Mouse (Mus musculus) forebrain, embryonic 16.5 days (tissue): Measurements from ENCODE around the gene Tbc1d9b. TPM values are rescaled to one million over a fixed set of nuclear protein-coding genes. Genes with fewer than 3 reads are reported as not detected.

Experiments used
- ATAC-seq: fragments of 200-750 bp; cut with Nextera tagmentation; 2 replicates; pipeline ENCODE4 v1.8.0; 2017; ENCODE audit warnings: mild to moderate bottlenecking, moderate library complexity
- H3K27ac ChIP-seq: fragments of 300-500 bp; sonication (generic); 2 replicates; pipeline ENCODE4 v1.5.1; 2014; ENCODE audit warnings: low read length, control low read depth
- H3K27me3 ChIP-seq: fragments of 300-500 bp; sonication (generic); replicated peaks from 2 replicates; pipeline ENCODE4 v1.6.1; 2014; ENCODE audit warnings: low read length; ENCODE audit not compliant: control insufficient read depth, insufficient read depth
- H3K36me3 ChIP-seq: fragments of 300-500 bp; sonication (generic); 2 replicates; pipeline ENCODE4 v1.6.1; 2014; ENCODE audit not compliant: control insufficient read depth, insufficient read depth
- H3K4me1 ChIP-seq: fragments of 300-500 bp; sonication (generic); replicated peaks from 2 replicates; pipeline ENCODE4 v1.6.1; 2014; ENCODE audit warnings: low read length; ENCODE audit not compliant: control insufficient read depth, insufficient read depth
- H3K4me2 ChIP-seq: fragments of 300-500 bp; sonication (generic); 2 replicates; pipeline ENCODE4 v1.6.1; 2014; ENCODE audit warnings: mild to moderate bottlenecking, low read length, control low read depth
- H3K4me3 ChIP-seq: fragments of 300-500 bp; sonication (generic); replicated peaks from 2 replicates; pipeline ENCODE4 v1.5.1; 2014; ENCODE audit warnings: mild to moderate bottlenecking, low read length, control low read depth
- H3K9ac ChIP-seq: fragments of 300-500 bp; sonication (generic); replicated peaks from 2 replicates; pipeline ENCODE4 v1.6.1; 2014; ENCODE audit warnings: low read depth, low read length, control low read depth
- H3K9me3 ChIP-seq: fragments of 300-500 bp; sonication (generic); 2 replicates; pipeline ENCODE4 v1.6.1; 2016; ENCODE audit warnings: low read length; ENCODE audit not compliant: control insufficient read depth
- WGBS: fragments of 180-500 bp; shearing (Covaris S2); extraction: QIAGEN DNeasy Blood & Tissue Kit; methylation state at CpG from one replicate; pipeline ENCODE4 v1.1.7; 2014; 5-methylcytosine and 5-hydroxymethylcytosine counted together
- polyA plus RNA-seq: library from polyadenylated mRNA; unstranded; fragments of >200 nt; fragmentation: Nextera tagmentation; extraction: Ambion mirVana; gene quantifications from 2 replicates; pipeline ENCODE4 v1.2.1, GENCODE M21; 2015

Gene Tbc1d9b
- polyA plus RNA-seq, 1 experiment from 2014 or later, result 43.6 TPM

DNA sequence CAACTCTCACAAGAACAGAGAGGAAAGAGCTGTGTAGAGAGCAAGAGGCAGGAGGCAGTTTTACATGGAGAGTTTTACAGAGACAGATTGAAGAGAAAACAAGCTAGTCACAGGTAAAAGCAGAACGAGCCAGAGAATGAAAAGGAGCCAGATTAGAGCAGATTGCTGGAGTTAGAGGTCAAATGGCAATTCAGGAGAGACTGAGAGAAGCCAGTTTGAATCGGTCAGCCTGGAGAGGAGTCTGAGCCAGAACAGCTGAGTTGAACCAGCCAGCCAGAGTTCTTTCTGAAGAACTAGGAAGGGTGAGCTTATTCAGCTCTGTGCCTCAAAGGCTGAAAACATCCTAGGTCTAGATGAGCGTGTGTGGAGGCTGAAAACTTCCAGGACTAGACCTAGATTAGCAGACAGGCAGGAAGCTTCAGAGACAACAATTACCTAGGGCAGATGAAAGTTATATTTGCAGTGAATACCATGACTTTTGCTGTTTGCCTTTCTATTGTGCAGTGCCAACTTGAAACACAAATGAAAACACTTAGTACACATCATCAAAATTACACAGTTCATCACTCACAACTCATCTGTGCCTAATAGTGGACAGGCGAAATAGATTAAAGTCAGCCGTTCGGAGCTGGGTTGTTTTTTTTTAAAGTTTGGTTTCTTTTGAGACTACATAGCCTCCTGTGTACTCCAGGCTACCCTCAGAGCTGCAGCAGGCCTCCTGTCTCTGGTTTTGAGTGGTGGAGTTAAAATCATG is 49.5 kb downstream of the Tbc1d9b start:
- WGBS, result 81% methylated on average over 6 of the region's 6 CpGs
- Histone ChIP-seq H3K4me3 (no peak overlapping the region), H3K9ac (no peak overlapping the region), H3K9me3 (no peaks in the 10 kb centered on the region), H3K27ac (no peak overlapping the region), H3K27me3 (no peaks in the 10 kb centered on the region), H3K4me2 (no peak overlapping the region), H3K4me1 (peaks cover 4% of the 10 kb centered on the region), H3K36me3 (peaks cover 3% of the 10 kb centered on the region; the same call in 1 of the 2 replicates)
- no peak for ATAC-seq

DNA sequence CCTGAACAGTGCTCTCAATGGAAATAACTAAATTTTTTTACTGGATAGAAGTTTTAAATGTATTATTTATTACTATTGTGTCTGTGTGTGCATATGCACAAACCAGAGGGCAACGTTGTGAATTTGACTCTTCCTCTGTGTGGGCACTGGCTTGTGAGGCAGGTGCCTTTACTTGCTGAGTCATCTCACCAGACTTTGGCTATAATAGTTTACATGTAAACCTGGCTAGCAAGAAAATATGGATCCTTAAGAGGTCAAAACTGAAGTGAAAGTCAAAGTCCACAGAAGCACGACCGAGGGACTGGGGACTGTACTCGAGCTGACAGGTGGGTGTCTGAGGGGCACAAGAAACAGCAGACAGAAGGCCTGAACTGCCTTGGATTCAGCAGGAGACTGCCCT is 51.5 kb downstream of the Tbc1d9b start:
- no peaks in the 10 kb centered on the region for H3K4me1 ChIP-seq
- H3K9ac ChIP-seq, result no peak overlapping the region
- H3K27me3 ChIP-seq, result no peaks in the 10 kb centered on the region
- no peak overlapping the region for H3K4me2 ChIP-seq
- H3K9me3 ChIP-seq, result no peaks in the 10 kb centered on the region
- no peak overlapping the region for H3K27ac ChIP-seq
- WGBS, result 88% methylated on average over 4 of the region's 4 CpGs
- ATAC-seq, result no peak
- H3K4me3 ChIP-seq, result no peak overlapping the region
- H3K36me3 ChIP-seq, result no peaks in the 10 kb centered on the region; the same call in 1 of the 2 replicates

DNA sequence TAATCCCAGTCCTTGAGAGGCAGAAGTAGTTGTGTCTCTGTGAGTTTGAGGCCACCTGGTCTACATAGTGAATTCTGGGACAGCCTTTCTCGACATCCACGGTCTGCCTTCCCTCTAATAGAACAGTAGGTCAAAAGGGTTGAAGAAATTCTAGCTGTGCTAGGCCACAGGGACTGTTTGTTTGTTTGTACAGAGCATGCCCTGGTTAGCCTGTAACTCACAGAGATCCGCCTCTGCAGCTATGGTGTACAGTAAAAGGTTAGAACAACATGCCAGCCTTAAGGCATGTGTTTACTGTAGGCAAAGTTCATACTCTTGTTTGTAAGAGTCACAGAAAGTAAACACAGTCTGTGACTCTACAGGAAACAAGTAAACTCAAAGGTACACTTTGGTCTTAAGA is 53.6 kb downstream of the Tbc1d9b start:
- H3K36me3 ChIP-seq, result no peaks in the 10 kb centered on the region; the same call in 1 of the 2 replicates
- H3K4me3 ChIP-seq, result no peak overlapping the region
- ATAC-seq, result no peak
- no peak overlapping the region for H3K4me2 ChIP-seq
- no peaks in the 10 kb centered on the region for H3K9me3 ChIP-seq
- H3K9ac ChIP-seq, result no peak overlapping the region
- 89% methylated on average over 3 of the region's 3 CpGs for whole genome bisulfite sequencing
- H3K27ac ChIP-seq, result no peak overlapping the region
- H3K4me1 ChIP-seq, result no peaks in the 10 kb centered on the region
- H3K27me3 ChIP-seq, result no peaks in the 10 kb centered on the region

DNA sequence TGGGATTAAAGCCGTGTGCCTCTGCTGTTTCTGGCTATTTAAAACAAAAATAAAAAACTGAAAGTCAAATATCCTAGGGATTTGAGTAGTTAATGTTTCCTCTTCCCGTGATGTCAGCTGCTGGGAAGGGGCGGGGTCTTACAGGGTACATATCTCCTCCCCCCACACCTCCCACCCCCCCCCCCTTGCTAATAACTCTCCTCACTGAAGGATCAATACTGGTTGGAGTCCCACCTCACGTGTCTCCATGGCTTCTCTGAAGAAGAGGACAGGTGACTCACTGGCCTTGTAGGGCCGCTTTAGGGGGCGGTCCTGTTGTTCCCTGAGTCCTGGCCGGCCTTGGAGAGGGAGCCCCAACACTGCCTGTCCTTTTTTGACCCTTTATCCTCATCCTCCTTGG is 57.5 kb downstream of the Tbc1d9b start:
- 80% methylated on average over 7 of the region's 7 CpGs for WGBS
- Histone ChIP-seq H3K27ac (no peak overlapping the region), H3K36me3 (no peaks in the 10 kb centered on the region), H3K9me3 (no peaks in the 10 kb centered on the region), H3K4me1 (no peaks in the 10 kb centered on the region), H3K9ac (no peak overlapping the region), H3K27me3 (no peaks in the 10 kb centered on the region), H3K4me2 (no peak overlapping the region), H3K4me3 (no peak overlapping the region)
- no peak for ATAC-seq

DNA sequence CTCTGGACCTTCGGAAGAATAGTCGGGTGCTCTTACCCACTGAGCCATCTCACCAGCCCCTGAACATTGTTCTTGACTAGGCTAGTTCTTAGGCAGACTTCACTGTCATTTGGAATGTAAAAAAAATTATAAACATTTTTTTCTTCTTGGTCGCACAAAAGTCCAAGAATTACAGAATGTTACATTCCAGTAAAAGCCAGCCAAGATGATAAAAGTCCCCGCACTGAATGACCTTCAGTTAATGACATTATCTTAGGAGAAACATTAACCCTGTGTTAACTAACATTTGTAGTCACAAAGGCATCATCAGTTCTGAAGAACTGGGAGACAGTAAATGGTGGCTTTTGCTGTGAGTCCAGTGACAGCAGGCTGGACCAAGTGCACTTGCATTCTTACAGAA is 59.2 kb downstream of the Tbc1d9b start:
- H3K9me3 ChIP-seq, result no peaks in the 10 kb centered on the region
- H3K4me1 ChIP-seq, result no peaks in the 10 kb centered on the region
- WGBS, result 91% methylated on average over 4 of the region's 4 CpGs
- no peak overlapping the region for H3K27ac ChIP-seq
- no peak overlapping the region for H3K4me3 ChIP-seq
- H3K4me2 ChIP-seq, result no peak overlapping the region
- H3K36me3 ChIP-seq, result no peaks in the 10 kb centered on the region
- no peak overlapping the region for H3K9ac ChIP-seq
- ATAC-seq, result no peak
- no peaks in the 10 kb centered on the region for H3K27me3 ChIP-seq

DNA sequence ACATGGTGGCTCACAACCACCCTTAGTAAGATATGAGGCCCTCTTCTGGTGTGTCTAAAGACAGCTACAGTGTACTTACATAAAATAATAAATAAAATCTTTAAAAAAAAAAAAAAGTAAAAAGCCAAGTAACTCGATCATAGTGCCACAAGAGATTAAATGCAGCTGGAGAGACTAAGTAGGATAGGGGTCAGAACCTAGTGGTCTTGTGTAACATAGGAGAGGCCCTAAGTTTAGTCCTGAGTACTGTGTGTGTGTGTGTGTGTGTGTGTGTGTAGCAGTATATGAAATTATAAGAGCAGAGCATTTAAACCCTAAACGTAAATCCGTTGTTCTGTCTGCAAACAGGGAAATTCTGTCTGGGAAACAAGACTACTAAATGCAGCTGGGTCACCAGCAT is 61.1 kb downstream of the Tbc1d9b start:
- no peak overlapping the region for H3K9ac ChIP-seq
- no peak for ATAC-seq

DNA sequence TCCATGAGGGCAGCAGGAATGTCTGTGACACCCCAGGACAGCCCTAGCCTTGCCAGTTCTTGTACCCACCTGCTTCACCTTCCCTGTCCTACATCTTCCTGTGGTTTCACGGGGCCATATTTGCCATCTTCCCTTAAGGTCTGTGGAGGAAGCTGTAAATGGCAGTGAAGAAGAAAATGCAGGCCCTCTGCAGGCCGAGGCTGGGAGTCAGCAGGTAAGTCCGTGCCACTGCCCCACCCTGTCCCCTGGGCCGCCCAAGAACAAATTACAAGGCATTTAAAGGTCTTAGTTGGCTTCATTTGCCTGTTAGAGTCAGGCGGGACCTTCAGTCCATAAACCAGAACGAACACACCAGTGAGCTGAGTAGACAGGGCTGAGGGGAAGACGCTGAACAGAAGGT is 62.9 kb downstream of the Tbc1d9b start:
- Histone ChIP-seq H3K9me3 (no peaks in the 10 kb centered on the region), H3K4me2 (no peak overlapping the region), H3K9ac (no peak overlapping the region), H3K36me3 (peaks cover 3% of the 10 kb centered on the region; the same call in 1 of the 2 replicates), H3K4me3 (no peak overlapping the region), H3K4me1 (no peaks in the 10 kb centered on the region), H3K27ac (no peak overlapping the region), H3K27me3 (no peaks in the 10 kb centered on the region)
- WGBS, result 86% methylated on average over 7 of the region's 7 CpGs
- no peak for ATAC-seq

More for the DNA sequence above, 61.1 kb downstream of the Tbc1d9b start:
- H3K4me3 ChIP-seq, result no peak overlapping the region
- H3K4me1 ChIP-seq, result no peaks in the 10 kb centered on the region
- 92% methylated on average over 3 of the region's 3 CpGs for WGBS
- H3K4me2 ChIP-seq, result no peak overlapping the region
- no peaks in the 10 kb centered on the region for H3K27me3 ChIP-seq
- H3K27ac ChIP-seq, result no peak overlapping the region
- no peaks in the 10 kb centered on the region for H3K9me3 ChIP-seq
- no peaks in the 10 kb centered on the region; the same call in 1 of the 2 replicates for H3K36me3 ChIP-seq

DNA sequence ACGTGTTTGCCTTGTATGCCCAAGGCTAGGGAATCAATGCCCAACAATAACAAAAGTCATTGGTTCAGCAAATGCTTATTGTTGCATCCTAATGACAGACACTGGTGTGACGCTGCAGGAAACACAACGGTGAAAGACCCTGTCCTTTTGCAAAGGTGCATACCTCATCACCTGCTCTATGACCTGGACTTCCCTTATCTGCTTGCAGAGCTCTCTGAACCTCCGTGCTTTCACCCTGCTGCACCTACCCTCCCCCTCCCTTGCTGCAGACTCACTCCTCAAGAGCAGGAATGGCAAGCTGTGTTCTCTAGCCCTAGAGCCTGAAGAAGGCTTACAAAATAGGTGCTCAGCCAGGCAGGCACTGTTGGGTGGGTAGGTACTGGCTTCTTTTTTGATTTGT is 63.6 kb downstream of the Tbc1d9b start:
- no peak overlapping the region for H3K9ac ChIP-seq
- H3K4me3 ChIP-seq, result no peak overlapping the region
- no peaks in the 10 kb centered on the region for H3K4me1 ChIP-seq
- no peaks in the 10 kb centered on the region for H3K27me3 ChIP-seq
- H3K36me3 ChIP-seq, result peaks cover 6% of the 10 kb centered on the region; the same call in 1 of the 2 replicates
- no peak overlapping the region for H3K4me2 ChIP-seq
- H3K27ac ChIP-seq, result no peak overlapping the region
- H3K9me3 ChIP-seq, result no peaks in the 10 kb centered on the region
- 89% methylated on average over 4 of the region's 4 CpGs for WGBS
- ATAC-seq, result no peak

DNA sequence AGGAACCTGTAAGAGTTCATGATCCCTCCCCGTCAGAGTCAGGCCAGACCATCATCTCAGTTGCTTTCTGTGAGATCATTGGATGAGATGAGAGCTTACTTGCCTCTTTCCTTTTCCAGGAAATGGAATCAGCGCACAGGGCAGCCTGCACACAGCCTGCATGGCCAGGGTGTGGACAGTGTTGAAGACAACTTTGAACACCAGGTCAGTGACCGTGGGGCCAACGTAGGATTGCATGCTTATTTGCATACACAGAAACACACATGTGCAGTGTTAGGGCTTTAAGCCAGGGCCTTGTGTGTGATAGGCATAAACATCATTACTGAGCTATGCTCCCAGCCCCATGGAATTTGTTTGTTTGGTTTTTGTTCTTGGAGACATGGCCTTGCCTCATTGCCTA is 66.3 kb downstream of the Tbc1d9b start:
- no peak overlapping the region for H3K27ac ChIP-seq
- no peaks in the 10 kb centered on the region for H3K4me1 ChIP-seq
- H3K27me3 ChIP-seq, result no peaks in the 10 kb centered on the region
- no peak overlapping the region for H3K9ac ChIP-seq
- 97% methylated on average over 4 of the region's 4 CpGs for WGBS
- no peak overlapping the region for H3K4me3 ChIP-seq
- peaks cover 32% of the 10 kb centered on the region for H3K36me3 ChIP-seq
- no peak for ATAC-seq
- no peaks in the 10 kb centered on the region for H3K9me3 ChIP-seq
- H3K4me2 ChIP-seq, result no peak overlapping the region
